Mouse (Mus musculus): ENCODE results near the gene Kbtbd2. TPM values are rescaled to one million over a fixed set of nuclear protein-coding genes. Genes with fewer than 3 reads are reported as not detected.

Kbtbd2 gene
- polyA plus RNA-seq, 1 experiment: 16.1 TPM

DNA sequence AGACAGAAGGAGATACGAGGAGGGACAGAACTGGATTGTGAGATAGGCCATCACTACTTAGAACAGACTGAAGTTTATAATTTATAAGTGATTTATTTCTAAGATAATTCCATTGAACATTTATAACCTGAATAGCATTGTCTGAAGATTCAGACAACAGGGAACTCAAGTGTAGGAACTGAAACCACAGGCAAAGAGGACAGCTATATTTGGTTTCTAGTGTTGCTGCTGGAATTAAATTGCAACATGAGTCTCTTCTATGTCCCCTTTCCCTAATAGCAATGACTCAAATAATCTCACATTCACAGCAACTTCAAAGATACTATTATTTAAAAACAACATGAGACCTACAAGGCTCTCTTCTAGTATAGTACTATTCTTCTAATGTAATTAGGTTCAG is 41.5 kb downstream of the Kbtbd2 start:
- Histone ChIP-seq H3K4me1 (ENCODE audit: control insufficient read depth, insufficient read depth, insufficient read length, low read length) (no peaks in the 10 kb centered on the region), H3K27ac (replicated peaks; ENCODE audit: low read depth, low read length) (no peak overlapping the region), H3K4me3 (ENCODE audit: insufficient read depth, low read depth, low read length) (no peak overlapping the region)

DNA sequence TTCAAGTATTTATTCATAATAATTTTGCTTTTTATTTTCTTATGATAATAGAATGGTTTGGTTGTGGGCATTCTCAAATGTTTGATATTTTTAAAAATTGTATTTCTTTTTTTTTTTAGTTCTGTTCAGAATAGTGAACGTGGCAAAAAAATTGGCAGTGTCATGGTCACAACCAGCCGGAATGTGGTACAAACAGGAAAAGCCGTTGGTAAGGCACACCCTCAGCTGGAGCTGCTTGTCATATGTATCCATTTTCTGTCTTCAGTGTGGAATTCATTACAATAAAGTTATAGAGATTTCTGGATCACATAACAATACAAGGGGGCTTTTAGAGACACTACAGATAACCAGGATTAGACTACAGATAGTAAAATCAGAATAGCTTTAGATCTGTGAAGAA is 43.9 kb downstream of the Kbtbd2 start:
- no peak overlapping the region for H3K4me3 ChIP-seq (ENCODE audit: insufficient read depth, low read depth, low read length)
- no peaks in the 10 kb centered on the region for H3K4me1 ChIP-seq (ENCODE audit: control insufficient read depth, insufficient read depth, insufficient read length, low read length)
- H3K27ac ChIP-seq (replicated peaks; ENCODE audit: low read depth, low read length): no peak overlapping the region

DNA sequence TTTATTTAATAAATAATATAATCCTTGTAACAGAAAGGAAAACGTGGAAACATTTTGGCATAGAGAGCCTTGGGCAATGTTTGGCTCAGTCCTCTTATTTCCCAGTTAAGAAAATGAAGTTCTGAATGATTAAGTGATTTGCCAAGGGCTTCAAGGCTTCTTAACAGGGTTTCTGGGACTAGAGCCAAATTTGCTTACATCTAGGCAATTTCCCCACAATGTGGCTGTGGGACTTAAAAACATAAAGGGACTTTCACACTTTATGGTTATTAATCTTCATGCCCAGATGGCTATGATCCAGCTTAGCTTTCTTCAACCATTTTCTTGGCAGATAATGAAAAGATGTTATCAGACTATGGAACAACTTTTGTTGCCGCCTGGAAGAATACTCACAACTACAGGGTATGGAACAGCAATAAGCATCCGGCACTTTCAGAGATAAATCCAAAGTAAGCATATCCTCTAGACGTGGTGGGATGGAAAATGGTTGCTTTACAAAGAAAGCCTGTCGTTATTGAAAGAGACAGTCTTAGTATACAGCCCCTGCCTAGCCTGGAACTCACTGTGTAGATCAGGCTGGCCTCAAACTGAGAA is 51.6 kb downstream of the Kbtbd2 start:
- H3K4me1 ChIP-seq (ENCODE audit: control insufficient read depth, insufficient read depth, insufficient read length, low read length): no peaks in the 10 kb centered on the region
- H3K27ac ChIP-seq (replicated peaks; ENCODE audit: low read depth, low read length): no peak overlapping the region
- H3K4me3 ChIP-seq (ENCODE audit: insufficient read depth, low read depth, low read length): no peak overlapping the region

DNA sequence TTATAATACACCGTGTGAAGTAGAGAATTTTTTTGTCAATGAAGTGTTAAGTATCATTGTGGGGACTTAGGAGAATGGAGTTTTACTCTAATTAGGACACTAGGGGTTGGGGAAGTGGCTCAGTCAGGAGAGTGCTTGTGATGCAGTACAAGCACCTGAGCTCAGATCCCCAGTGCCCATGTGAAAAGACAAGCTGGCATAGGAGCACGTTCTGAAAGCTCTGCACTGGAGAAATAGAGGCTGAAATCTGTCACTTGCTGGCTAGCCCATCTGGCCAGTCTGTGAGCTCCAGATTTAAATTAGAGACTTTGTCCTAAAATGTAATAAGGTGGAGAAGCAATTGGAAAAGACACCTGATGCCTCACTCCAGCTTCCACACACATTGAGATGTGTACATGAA is 65.1 kb downstream of the Kbtbd2 start:
- H3K4me1 ChIP-seq (ENCODE audit: control insufficient read depth, insufficient read depth, insufficient read length, low read length): no peaks in the 10 kb centered on the region
- H3K4me3 ChIP-seq (ENCODE audit: insufficient read depth, low read depth, low read length): no peak overlapping the region
- no peak overlapping the region for H3K27ac ChIP-seq (replicated peaks; ENCODE audit: low read depth, low read length)

Other genes starting within 250 kb of the Kbtbd2 start
- gene Pde1c, start 228.7 kb downstream of the Kbtbd2 start, polyA plus RNA-seq (2012; ENCODE audit: insufficient read depth, insufficient read length, missing spikeins): 0.20 and 0.50 TPM in 2 replicates
- gene Lsm5, start 93.1 kb downstream of the Kbtbd2 start, polyA plus RNA-seq (2012; ENCODE audit: insufficient read depth, insufficient read length, missing spikeins): 38.8 and 56.2 TPM in 2 replicates
- 5.0 TPM in 2 replicates for gene Avl9, start 82.9 kb downstream of the Kbtbd2 start, polyA plus RNA-seq (2012; ENCODE audit: insufficient read depth, insufficient read length, missing spikeins)
- 44.6 and 50.2 TPM in 2 replicates for gene Fkbp9, start 34.2 kb upstream of the Kbtbd2 start, polyA plus RNA-seq (2012; ENCODE audit: insufficient read depth, insufficient read length, missing spikeins)
- gene Nt5c3, start 126.1 kb upstream of the Kbtbd2 start, polyA plus RNA-seq (2012; ENCODE audit: insufficient read depth, insufficient read length, missing spikeins): 18.6 and 28.2 TPM in 2 replicates
- gene Vmn1r4, start 126.2 kb upstream of the Kbtbd2 start, polyA plus RNA-seq (2012; ENCODE audit: insufficient read depth, insufficient read length, missing spikeins): 0.52 and 0.75 TPM in 2 replicates
- gene Vmn1r5, start 172.5 kb upstream of the Kbtbd2 start, polyA plus RNA-seq (2012; ENCODE audit: insufficient read depth, insufficient read length, missing spikeins): not detected in 2 replicates
- gene Vmn1r6, start 199.4 kb upstream of the Kbtbd2 start, polyA plus RNA-seq (2012; ENCODE audit: insufficient read depth, insufficient read length, missing spikeins): not detected in 2 replicates
- not detected in 2 replicates for gene Vmn1r7, start 227.5 kb upstream of the Kbtbd2 start, polyA plus RNA-seq (2012; ENCODE audit: insufficient read depth, insufficient read length, missing spikeins)
- not detected in 2 replicates for gene Vmn1r8, start 234.5 kb upstream of the Kbtbd2 start, polyA plus RNA-seq (2012; ENCODE audit: insufficient read depth, insufficient read length, missing spikeins)